Mouse (Mus musculus) thymus, adult 2 months (tissue): ENCODE measurements around the gene Rrm1.

Source experiments
- CTCF ChIP-seq: fragments of 200-500 bp; IDR thresholded peaks from 2 replicates; pipeline ENCODE4 v1.5.1; 2012; ENCODE audit warnings: mild to moderate bottlenecking, control low read depth, low read length, moderate library complexity, borderline replicate concordance; ENCODE audit not compliant: control insufficient read depth, poor library complexity, insufficient read depth; ENCODE audit errors: extremely low read depth
- POLR2A ChIP-seq: fragments of 200-500 bp; IDR thresholded peaks from 2 replicates; pipeline ENCODE4 v1.6.1; 2012; ENCODE audit warnings: mild to moderate bottlenecking, low read length, control low read depth, moderate library complexity; ENCODE audit not compliant: control insufficient read depth, poor library complexity, insufficient read depth; ENCODE audit errors: extremely low read depth

DNA sequence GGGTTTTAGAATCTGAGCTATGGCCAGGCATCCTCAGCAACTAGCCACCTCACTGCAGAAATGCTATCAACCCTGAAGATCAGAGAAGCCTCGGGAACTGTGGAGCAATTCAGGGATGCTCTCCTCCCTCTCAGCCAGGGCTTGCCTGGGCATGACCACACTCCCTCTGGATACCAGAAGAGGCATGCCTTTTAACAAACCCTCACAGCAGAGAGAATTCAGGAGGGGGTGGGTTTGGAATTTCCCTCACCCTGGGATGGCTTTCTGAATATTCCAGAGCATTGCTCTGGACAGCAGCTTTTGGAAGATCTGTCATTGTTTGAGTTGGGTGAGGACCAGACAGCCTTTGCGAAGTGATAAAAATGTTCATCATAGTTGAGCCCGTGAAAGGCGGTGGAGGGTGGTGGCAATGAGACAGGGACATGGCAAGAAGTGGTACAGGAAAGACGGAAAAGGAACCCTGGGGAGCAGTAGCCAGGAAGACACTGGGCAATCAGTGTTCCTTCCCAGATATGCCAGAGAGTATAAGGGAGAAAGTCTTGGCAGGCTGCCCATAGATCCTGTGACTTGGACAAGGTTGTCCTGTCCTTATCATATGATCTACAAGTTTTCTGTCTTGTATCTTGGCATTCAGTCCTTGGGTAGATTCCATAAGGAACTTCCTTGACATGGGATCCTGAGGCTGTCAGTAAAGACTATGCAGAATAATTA is 38.0 kb downstream of the Rrm1 start:
- TF ChIP-seq POLR2A (no peak), CTCF (no peak)
